Mouse (Mus musculus) liver, embryonic 14.5 days (tissue): Measurements from ENCODE around the gene Il5. TPM values are rescaled to one million over a fixed set of nuclear protein-coding genes. Genes with fewer than 3 reads are reported as not detected.

ENCODE experiments used
- ATAC-seq: fragments of 200-750 bp; cut with Nextera tagmentation; 2 replicates; pipeline ENCODE4 v1.8.0; 2017; ENCODE audit warnings: moderate number of reproducible peaks, mild to moderate bottlenecking, moderate library complexity; ENCODE audit not compliant: insufficient read depth
- DNase-seq, 3 experiments: peaks; one replicate each; pipeline ENCODE4 v3.0.0-alpha.2; 2012 to 2013; ENCODE audit warnings: low read depth in 3 of 3, low spot score in 3 of 3
- H3K27ac ChIP-seq: fragments of 300-500 bp; sonication (generic); 2 replicates; pipeline ENCODE4 v1.5.1; 2014; ENCODE audit warnings: moderate library complexity, mild to moderate bottlenecking, control low read depth, inconsistent platforms
- H3K27me3 ChIP-seq: fragments of 300-500 bp; sonication (generic); 2 replicates; pipeline ENCODE4 v1.6.1; 2014; ENCODE audit warnings: mild to moderate bottlenecking, low read length, moderate library complexity; ENCODE audit not compliant: control insufficient read depth, insufficient read depth
- H3K36me3 ChIP-seq: fragments of 300-500 bp; sonication (generic); replicated peaks from 2 replicates; pipeline ENCODE4 v1.6.1; 2014; ENCODE audit warnings: low read depth; ENCODE audit not compliant: control insufficient read depth, insufficient read depth
- H3K4me1 ChIP-seq, 2 experiments: fragments of 200-500 bp in 1 of 2; fragments of 300-500 bp in 1 of 2; sonication (generic) in 1 of 2; replicated peaks; 2 replicates each; pipeline ENCODE4 v1.6.1; 2012 to 2014; ENCODE audit warnings: antibody characterized with exemption in 1 of 2, inconsistent platforms in 1 of 2, low read length in 1 of 2; ENCODE audit not compliant: control insufficient read depth in 2 of 2, insufficient read depth in 2 of 2
- H3K4me2 ChIP-seq: fragments of 300-500 bp; sonication (generic); 2 replicates; pipeline ENCODE4 v1.6.1; 2014; ENCODE audit warnings: low read depth, mild to moderate bottlenecking, control low read depth, moderate library complexity
- H3K4me3 ChIP-seq, 2 experiments: fragments of 200-500 bp in 1 of 2; fragments of 300-500 bp in 1 of 2; sonication (generic) in 1 of 2; 2 replicates each; pipeline ENCODE4 v1.5.1; 2012 to 2014; ENCODE audit warnings: low read depth in 2 of 2, low read length in 2 of 2, mild to moderate bottlenecking in 2 of 2, control low read depth in 1 of 2, inconsistent platforms in 1 of 2, moderate library complexity in 1 of 2; ENCODE audit not compliant: insufficient read depth in 1 of 2
- H3K9ac ChIP-seq: fragments of 300-500 bp; sonication (generic); replicated peaks from 2 replicates; pipeline ENCODE4 v1.6.1; 2014; ENCODE audit warnings: mild to moderate bottlenecking, control low read depth, moderate library complexity
- H3K9me3 ChIP-seq: fragments of 300-500 bp; sonication (generic); 2 replicates; pipeline ENCODE4 v1.6.1; 2016; ENCODE audit warnings: low read length, mixed read lengths; ENCODE audit not compliant: control insufficient read depth
- CTCF ChIP-seq: IDR thresholded peaks from 2 replicates; pipeline ENCODE4 v1.5.1; 2016; ENCODE audit warnings: antibody characterized with exemption, low read depth, control low read depth
- EP300 ChIP-seq: IDR thresholded peaks from 2 replicates; pipeline ENCODE4 v1.6.1; 2016; ENCODE audit warnings: antibody characterized with exemption, low read depth
- WGBS: fragments of 180-500 bp; shearing (Covaris S2); extraction: QIAGEN DNeasy Blood & Tissue Kit; methylation state at CpG from one replicate; pipeline ENCODE4 v1.1.7; 2014; ENCODE audit not compliant: insufficient replicate concordance; 5-methylcytosine and 5-hydroxymethylcytosine counted together
- polyA plus RNA-seq, 2 experiments: library from polyadenylated mRNA; depleted of rRNA in 1 of 2; stranded (reverse) in 1 of 2; unstranded in 1 of 2; fragments of >200 nt; fragmentation: Nextera tagmentation in 1 of 2; extraction: Ambion mirVana in 1 of 2; gene quantifications; 2 replicates each; pipeline versions ENCODE4 v1.2.1 to v1.2.3; 2012 to 2014

The Il5 gene
- polyA plus RNA-seq, 2 experiments: not detected

GRCm38 (mm10) chr11:53733824-53734223 lies 13.2 kb downstream of the Il5 start:
- no peak for ATAC-seq
- WGBS: 70% methylated on average over 7 of the region's 7 CpGs
- no peaks in the 10 kb centered on the region for H3K27me3 ChIP-seq

GRCm38 (mm10) chr11:53734431-53734830 lies 13.8 kb downstream of the Il5 start:
- no peak overlapping the region for H3K4me2 ChIP-seq
- H3K27ac ChIP-seq: no peak overlapping the region
- 52% methylated on average over 2 of the region's 2 CpGs for whole genome bisulfite sequencing
- H3K36me3 ChIP-seq: no peaks in the 10 kb centered on the region
- H3K9ac ChIP-seq: no peak overlapping the region
- no peak for ATAC-seq
- no peak for DNase-seq
- H3K27me3 ChIP-seq: no peaks in the 10 kb centered on the region
- no peaks in the 10 kb centered on the region for H3K4me1 ChIP-seq
- no peak overlapping the region for H3K4me3 ChIP-seq
- H3K9me3 ChIP-seq: no peaks in the 10 kb centered on the region
- TF ChIP-seq EP300 (no peak), CTCF (0 out of 2 replicates have a peak, but pooled peaks have one; percentile 11)

More at GRCm38 (mm10) chr11:53733824-53734223, 13.2 kb downstream of the Il5 start:
- Histone ChIP-seq H3K4me1 (no peaks in the 10 kb centered on the region), H3K9me3 (no peaks in the 10 kb centered on the region), H3K36me3 (no peaks in the 10 kb centered on the region), H3K4me2 (no peak overlapping the region), H3K27ac (no peak overlapping the region), H3K4me3 (no peak overlapping the region), H3K9ac (no peak overlapping the region)
- no peak for DNase-seq
- TF ChIP-seq EP300: no peak
- TF ChIP-seq CTCF: peak; percentile 47; the same call in 1 of the 2 replicates

GRCm38 (mm10) chr11:53734970-53735681 lies 14.5 kb downstream of the Il5 start:
- Histone ChIP-seq H3K9ac (no peak overlapping the region), H3K4me3 (no peak overlapping the region), H3K36me3 (no peaks in the 10 kb centered on the region), H3K4me1 (no peaks in the 10 kb centered on the region), H3K27me3 (no peaks in the 10 kb centered on the region), H3K27ac (no peak overlapping the region), H3K4me2 (peak overlapping the region; percentile 52; the same call in 1 of the 2 replicates), H3K9me3 (no peaks in the 10 kb centered on the region)
- no peak for TF ChIP-seq EP300
- no peak for TF ChIP-seq CTCF
- 46% methylated on average over 18 of the region's 18 CpGs for WGBS
- no peak for ATAC-seq
- DNase-seq: no peak

- WGBS: 24% methylated on average over 17 of the region's 17 CpGs
These were observed 15.2 kb downstream of the Il5 start for GRCm38 (mm10) chr11:53735682-53736245.

GRCm38 (mm10) chr11:53736771-53737572 lies 16.4 kb downstream of the Il5 start:
- H3K9me3 ChIP-seq: no peaks in the 10 kb centered on the region
- no peaks in the 10 kb centered on the region for H3K4me1 ChIP-seq
- no peaks in the 10 kb centered on the region for H3K27me3 ChIP-seq
- ATAC-seq: peak; percentile 63
- peak; percentile 58 to 66 (median 60) for DNase-seq
- 33% methylated on average over 14 of the region's 14 CpGs for WGBS
- H3K9ac ChIP-seq: no peak overlapping the region
- no peaks in the 10 kb centered on the region for H3K36me3 ChIP-seq
- TF ChIP-seq EP300 (no peak), CTCF (peak; percentile 88)
- no peak overlapping the region for H3K27ac ChIP-seq
- no peak overlapping the region for H3K4me2 ChIP-seq
- no peak overlapping the region for H3K4me3 ChIP-seq

More at GRCm38 (mm10) chr11:53735682-53736245, 15.2 kb downstream of the Il5 start:
- 0 out of 2 replicates have a peak, but pooled peaks have one; percentile 48 for ATAC-seq
- peak; percentile 54 to 58 (median 55) for DNase-seq
- H3K4me3 ChIP-seq: no peak overlapping the region
- H3K4me1 ChIP-seq: no peaks in the 10 kb centered on the region
- peak overlapping the region; percentile 52 for H3K4me2 ChIP-seq
- no peak overlapping the region for H3K27ac ChIP-seq
- no peak overlapping the region for H3K9ac ChIP-seq
- no peaks in the 10 kb centered on the region for H3K36me3 ChIP-seq
- TF ChIP-seq CTCF: peak; percentile 98
- no peak for TF ChIP-seq EP300
- H3K27me3 ChIP-seq: no peaks in the 10 kb centered on the region
- no peaks in the 10 kb centered on the region for H3K9me3 ChIP-seq
